Mouse (Mus musculus) kidney, postnatal 10 days (tissue): ENCODE data around the gene Cox20.
"Not testable (repeated sequence)": the region's sequence is repeated elsewhere in the genome, so short reads cannot be mapped to it uniquely, and the experiment has no call there.

ENCODE experiments used
- DNase-seq: peaks from one replicate; pipeline ENCODE4 v3.0.0; 2021; ENCODE audit warnings: mixed read lengths

The Cox20 gene

GRCm38 (mm10) chr1:178320723-178321590 is 2.0 kb downstream of the Cox20 start:
- DNase-seq, result no peak

DNA sequence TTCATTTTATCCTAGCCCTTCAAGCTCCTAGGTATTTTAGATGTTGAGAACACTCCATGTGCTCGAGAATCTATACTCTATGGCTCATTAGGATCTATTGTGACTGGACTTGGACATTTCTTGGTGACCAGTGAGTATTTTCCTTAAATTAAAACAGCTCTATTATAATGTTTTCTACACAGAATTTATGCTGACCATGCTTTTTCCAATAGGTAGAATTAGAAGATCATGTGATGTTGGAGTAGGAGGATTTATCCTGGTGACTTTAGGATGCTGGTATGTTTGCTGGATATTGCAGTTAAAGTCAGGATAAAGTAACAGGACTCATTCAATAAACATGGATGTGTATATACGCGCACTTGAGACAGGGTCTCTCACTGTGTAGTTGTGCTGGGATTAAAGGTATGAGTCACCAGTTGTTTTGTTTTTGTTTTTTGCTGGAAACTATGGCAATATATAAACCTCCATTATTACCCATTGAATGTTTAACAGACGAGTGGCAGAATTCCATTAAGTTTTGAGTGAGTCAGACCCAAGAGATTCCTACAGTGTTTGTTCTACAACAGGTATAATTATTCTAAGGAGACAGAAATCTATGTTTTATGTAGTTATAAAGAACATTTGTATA is 2.9 kb downstream of the Cox20 start:
- DNase-seq, result no peak

GRCm38 (mm10) chr1:178323235-178323634 is 4.3 kb downstream of the Cox20 start:
- DNase-seq, result no peak

- DNase-seq, result no peak
Observed at GRCm38 (mm10) chr1:178324568-178324967, 5.6 kb downstream of the Cox20 start.

DNA sequence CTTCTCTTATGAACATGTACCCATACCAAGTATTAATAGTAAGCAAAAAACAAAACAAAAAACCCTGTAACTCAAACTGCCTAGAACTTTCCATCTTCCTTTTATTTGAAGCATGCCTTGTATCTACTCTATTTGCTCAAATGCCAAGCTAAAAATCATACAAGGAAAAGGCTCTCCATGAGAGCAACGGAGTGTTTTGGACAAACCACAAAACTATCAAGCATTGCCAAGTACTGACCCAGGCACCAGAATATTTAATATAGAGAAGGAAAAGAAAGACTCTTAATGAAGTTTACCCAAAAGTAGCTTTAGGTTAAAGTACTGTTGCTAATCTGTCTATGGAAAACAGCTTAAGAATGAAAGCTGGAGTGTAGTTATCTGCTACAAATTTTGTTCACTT is 7.4 kb downstream of the Cox20 start:
- no peak for DNase-seq

DNA sequence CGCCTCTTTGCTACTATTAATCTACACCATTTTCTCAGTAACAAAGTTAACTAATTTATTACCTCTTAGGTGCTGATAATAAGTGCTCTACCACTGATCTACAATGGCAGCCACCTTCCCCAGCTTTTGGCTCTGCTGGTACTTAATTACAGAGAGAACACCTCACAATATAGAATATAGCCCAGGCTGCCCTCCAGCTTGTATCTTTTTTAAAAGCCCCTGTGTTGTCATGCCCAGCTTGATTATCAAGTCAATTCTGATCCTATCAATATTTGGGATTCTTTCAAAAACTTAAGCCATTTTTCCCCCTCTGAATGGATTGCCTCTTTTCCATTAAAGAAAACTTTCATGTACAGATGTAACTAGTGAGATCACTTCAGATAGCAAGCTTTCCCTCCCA is 8.0 kb downstream of the Cox20 start:
- DNase-seq, result no peak

DNA sequence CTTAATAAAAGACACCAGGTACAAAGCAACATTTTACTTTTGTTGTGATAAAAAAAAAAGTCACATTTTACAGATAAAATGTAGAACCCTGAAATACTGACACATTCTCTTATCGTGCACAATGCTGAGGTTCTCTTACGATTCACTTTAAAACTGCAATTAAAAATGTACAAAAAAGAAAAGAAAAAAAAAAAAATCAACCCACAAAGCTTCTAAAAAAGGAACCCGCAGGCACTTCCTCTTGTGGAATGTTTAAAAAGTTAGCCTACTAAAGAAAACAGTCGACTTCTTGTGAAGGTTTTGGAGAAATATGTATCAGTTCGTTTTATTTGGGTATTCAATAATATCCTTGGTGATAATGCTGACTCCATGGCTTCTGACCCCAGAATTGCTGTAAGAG is 10.1 kb downstream of the Cox20 start:
- DNase-seq, result no peak

GRCm38 (mm10) chr1:178329946-178330345 is 11.0 kb downstream of the Cox20 start:
- DNase-seq, result no peak

- DNase-seq, result no peak
Observed at GRCm38 (mm10) chr1:178335860-178336261, 16.9 kb downstream of the Cox20 start.

- DNase-seq, result peak; percentile 98
Observed at GRCm38 (mm10) chr1:178336289-178336775, 17.4 kb downstream of the Cox20 start.

GRCm38 (mm10) chr1:178336777-178337481 is 18.0 kb downstream of the Cox20 start:
- DNase-seq, result peak; percentile 63

DNA sequence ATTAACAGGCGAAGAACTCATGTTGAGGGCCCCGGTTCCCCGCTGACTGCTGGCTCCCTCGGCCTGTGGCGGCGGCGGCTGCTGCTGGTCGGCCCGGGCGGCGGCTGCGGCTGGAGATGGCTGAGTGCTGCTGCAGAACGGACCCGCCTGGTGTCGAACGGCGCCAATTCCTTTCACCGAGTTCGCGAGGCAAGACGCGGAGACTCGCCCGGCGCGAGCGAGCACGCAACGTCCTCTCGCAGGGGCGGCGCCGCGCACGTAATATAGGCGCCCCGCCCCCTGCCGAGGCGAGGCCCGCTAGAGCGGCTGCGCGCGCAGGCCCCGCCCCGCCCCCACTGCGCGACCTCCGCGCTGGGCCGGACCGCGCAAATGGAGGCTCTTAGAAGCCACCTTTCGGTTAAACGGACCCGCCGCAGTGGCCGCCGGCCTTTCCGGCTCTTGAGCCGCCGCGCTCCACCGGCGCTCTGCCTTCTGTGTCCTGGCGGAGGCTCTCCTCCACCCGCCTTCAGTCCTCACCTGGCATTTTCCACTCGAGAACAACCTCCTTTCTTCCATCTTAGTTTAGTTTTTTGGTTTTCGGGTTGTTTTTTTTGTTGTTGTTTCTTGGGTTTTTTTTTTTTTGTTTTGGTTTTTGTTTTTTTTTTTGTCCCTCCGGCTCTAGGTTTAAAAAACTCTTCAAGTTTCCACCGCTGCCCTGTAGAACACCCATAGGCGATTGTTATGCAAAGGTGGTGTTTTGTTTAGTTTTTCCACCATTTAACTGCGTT is 18.8 kb downstream of the Cox20 start, which contains the start of gene Hnrnpu:
TSS of gene Hnrnpu (minus strand) at position 247 of the 767 bp plus-strand sequence.
- peak; percentile 99 for DNase-seq

DNA sequence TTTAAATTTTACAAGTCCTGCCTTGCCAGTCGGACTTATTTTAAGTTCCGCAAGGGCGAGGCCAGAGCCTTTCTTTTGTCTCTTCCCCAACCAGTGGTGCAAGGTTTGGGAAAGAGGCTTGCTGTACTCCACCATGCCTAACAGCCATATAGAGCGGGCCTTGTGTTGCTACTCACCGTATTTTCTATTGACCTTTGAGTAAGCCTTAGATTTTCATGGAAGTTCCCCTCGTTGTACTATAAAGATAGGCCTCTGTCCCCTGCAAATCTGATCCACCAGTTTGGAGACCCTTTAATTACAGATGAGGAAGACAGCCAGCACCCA is 19.4 kb downstream of the Cox20 start:
- DNase-seq, result peak; percentile 46

DNA sequence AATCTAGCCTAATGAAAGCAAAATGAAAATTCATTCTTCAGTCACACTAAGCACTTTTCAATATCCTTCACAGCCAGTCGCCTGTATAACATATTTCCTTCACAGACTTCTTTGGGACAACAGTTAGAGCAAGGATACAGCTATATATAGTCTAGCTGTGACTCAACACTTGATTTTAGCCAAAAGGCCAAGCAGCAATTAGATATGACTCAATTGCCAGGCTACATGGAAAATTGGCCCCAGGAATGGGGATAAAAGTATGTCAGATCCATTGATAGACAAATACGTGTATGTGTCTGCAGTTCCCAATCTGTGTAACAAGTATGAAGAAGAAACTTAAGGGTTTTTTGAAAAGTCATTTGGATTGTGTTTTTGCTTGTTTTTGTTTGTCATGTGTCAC is 21.3 kb downstream of the Cox20 start:
- DNase-seq, result no peak

DNA sequence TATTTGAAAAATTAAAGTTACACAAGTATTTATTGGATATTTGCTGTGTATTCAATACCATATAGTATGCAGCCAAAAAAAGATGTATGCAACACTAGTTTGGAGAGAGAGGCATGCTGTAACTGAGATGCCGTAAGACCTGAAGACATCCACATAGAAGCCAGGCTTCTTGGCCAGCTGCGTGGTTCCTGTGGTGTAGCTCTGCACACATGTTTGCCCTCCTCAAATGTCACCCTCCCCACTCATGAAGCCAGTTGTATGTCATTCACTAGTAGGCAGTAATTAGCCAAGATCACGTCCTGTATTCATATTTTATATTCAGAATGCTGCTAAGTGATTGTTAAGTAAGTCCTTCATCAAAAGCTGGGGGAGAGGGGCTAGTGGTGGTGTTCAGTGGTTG is 22.5 kb downstream of the Cox20 start:
- DNase-seq, result no peak

- DNase-seq, result no peak
Observed at GRCm38 (mm10) chr1:178342063-178342462, 23.1 kb downstream of the Cox20 start.

GRCm38 (mm10) chr1:178342612-178343011 is 23.7 kb downstream of the Cox20 start:
- DNase-seq, result no peak

GRCm38 (mm10) chr1:178344071-178344805 is 25.3 kb downstream of the Cox20 start:
- DNase-seq, result not testable (repeated sequence)

DNA sequence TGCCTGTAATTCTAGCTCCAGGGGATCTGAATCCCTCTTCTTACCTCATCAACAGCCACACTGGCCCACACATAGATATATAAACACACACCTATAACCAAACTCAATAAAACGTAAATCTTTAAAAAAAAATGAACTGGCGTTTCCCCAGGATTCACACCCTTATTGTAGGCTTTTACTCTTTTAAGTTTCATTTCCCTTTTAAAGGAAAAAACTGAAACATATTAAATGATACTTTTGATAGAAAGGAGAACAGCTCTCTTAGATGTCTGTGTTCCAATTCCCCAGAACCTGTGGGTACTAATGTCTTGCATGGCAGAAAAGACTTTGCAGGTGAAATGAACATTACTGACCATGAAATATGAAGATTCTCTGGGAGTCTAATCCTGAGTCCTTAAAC is 31.9 kb downstream of the Cox20 start:
- no peak for DNase-seq

DNA sequence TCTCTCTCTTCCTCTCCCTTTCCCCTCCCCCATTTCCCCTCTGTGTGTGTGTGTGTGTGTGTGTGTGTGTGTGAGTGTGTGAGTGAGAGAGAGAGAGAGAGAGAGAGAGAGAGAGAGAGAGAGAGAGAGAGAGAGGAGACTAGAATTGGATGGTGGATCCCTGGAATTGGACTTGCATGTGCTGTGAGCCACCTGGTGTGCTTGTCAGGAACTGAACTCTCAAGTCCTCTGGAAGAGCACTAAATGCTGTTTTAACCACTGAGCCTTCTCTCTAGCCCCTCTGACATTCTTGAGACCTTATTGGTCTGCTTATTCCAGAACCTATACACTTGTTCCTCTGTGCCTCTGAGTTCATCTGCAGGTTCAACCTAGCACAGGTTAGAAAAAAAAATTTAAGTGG is 32.7 kb downstream of the Cox20 start:
- no peak for DNase-seq

DNA sequence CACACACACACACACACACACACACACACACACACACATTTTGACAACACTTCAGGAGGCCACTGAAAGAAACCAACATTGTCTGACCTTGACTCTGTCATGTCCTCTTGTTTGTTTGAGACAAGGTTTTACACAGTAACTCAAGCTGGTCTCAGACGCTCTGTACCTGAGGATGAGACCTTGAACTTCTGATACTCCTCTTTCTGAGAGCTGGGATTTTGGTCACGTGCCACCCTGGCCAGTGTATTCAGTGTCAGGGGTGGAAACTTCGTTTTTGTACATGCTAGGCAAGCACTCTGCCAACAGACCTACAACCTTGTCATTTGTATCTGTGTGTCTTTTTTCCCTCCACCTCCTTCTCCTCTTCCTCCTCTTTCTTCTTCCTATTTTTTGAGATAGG is 35.6 kb downstream of the Cox20 start:
- no peak for DNase-seq
